Mouse (Mus musculus) forebrain, embryonic 16.5 days (tissue): Measurements from ENCODE around the gene Hook1. TPM values are rescaled to one million over a fixed set of nuclear protein-coding genes. Genes with fewer than 3 reads are reported as not detected.

ENCODE experiments used
- polyA plus RNA-seq: library from polyadenylated mRNA; unstranded; fragments of >200 nt; fragmentation: Nextera tagmentation; extraction: Ambion mirVana; gene quantifications from 2 replicates; pipeline ENCODE4 v1.2.1, GENCODE M21; 2015

Hook1 gene
- polyA plus RNA-seq, 1 experiment from 2014 or later = 56.7 TPM

Other genes with a start within 250 kb of the Hook1 start
- gene Cyp2j13, start 110.3 kb downstream of the Hook1 start, polyA plus RNA-seq = not detected in 2 replicates
- not detected in 2 replicates for gene Cyp2j12, start 173.9 kb downstream of the Hook1 start, polyA plus RNA-seq